Mouse (Mus musculus): Measurements from ENCODE around the gene Cyp2s1.

DNA sequence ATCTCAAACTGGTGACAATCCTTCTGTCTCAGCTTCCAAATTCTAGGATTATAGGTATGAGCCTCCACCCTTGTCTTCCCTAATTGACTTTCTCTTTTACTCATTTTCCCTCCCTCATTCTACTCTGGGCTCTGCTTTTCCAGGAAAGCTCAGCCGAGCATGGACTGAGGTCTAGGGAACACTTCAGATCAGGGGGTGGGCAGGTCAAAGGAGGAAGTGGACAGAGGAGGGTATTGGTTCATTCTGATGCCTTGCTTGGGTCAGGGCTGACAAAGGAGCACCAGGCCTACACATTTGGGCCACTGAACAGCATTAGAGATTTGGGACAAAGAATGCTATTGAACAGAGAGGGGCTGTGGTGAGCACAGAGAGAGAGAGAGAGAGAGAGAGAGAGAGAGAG is 31.9 kb downstream of the Cyp2s1 start:
- no peak for TF ChIP-seq CTCF (IDR thresholded peaks at IDR 0.05; ENCODE audit: borderline replicate concordance, control insufficient read depth, extremely low read depth, insufficient read depth, low read length, poor library complexity)
- TF ChIP-seq POLR2A (IDR thresholded peaks at IDR 0.05; ENCODE audit: control insufficient read depth, extremely low read depth, insufficient read depth, low read length, poor library complexity), result no peak

All from thymus, adult 2 months (tissue).